Comparison of ENCODE assay signal across 7 mouse cellular contexts in genomic region chr5:18360956-18361355, GRCm38 (mm10). TPM values are rescaled to one million over a fixed set of nuclear protein-coding genes. Genes with fewer than 3 reads are reported as not detected.
DNase-seq lines count a peak whose midpoint lies in the region; ATAC-seq and TF ChIP-seq lines count a peak whose summit lies in the region.

No protein-coding gene starts in this region.

- no peaks in the 10 kb centered on the region for H3K36me3 ChIP-seq in lung, embryonic 16.5 days (ENCODE audit: control insufficient read depth, insufficient read depth, low read length)
- H3K36me3 ChIP-seq in forebrain, embryonic 12.5 days (replicated peaks): no peaks in the 10 kb centered on the region
- H3K36me3 ChIP-seq in limb, embryonic 14.5 days (ENCODE audit: control insufficient read depth, insufficient read depth, low read length): no peaks in the 10 kb centered on the region
- no peaks in the 10 kb centered on the region for H3K36me3 ChIP-seq in stomach, postnatal 0 days (ENCODE audit: control insufficient read depth, insufficient read depth, low read length)

- peak overlapping the region; percentile 89 for H3K9ac ChIP-seq in lung, embryonic 16.5 days (ENCODE audit: low read length)
- no peak overlapping the region for H3K9ac ChIP-seq in forebrain, embryonic 12.5 days
- H3K9ac ChIP-seq in limb, embryonic 14.5 days (ENCODE audit: low read depth, low read length, severe bottlenecking): peak overlapping the region; percentile 73; the same call in 1 of the 2 replicates
- H3K9ac ChIP-seq in stomach, postnatal 0 days (ENCODE audit: low read length): no peak overlapping the region; the same call in 1 of the 2 replicates

- H3K27ac ChIP-seq in lung, embryonic 16.5 days (ENCODE audit: low read length): no peak overlapping the region
- H3K27ac ChIP-seq in forebrain, embryonic 12.5 days: no peak overlapping the region
- peak overlapping the region; percentile 28; the same call in 1 of the 2 replicates for H3K27ac ChIP-seq in limb, embryonic 14.5 days (replicated peaks; ENCODE audit: low read depth, low read length)
- no peak overlapping the region for H3K27ac ChIP-seq in stomach, postnatal 0 days (replicated peaks)

- no peak for TF ChIP-seq POLR2A in limb, embryonic 14.5 days (IDR thresholded peaks at IDR 0.05; ENCODE audit: borderline replicate concordance, extremely low read depth, insufficient read depth, insufficient read length)

- H3K4me3 ChIP-seq in lung, embryonic 16.5 days (ENCODE audit: low read length): peak overlapping the region; percentile 89
- peak overlapping the region; percentile 78 for H3K4me3 ChIP-seq in forebrain, embryonic 12.5 days (replicated peaks)
- H3K4me3 ChIP-seq in limb, embryonic 14.5 days (replicated peaks; ENCODE audit: low read length): peak overlapping the region; percentile 84
- peak overlapping the region; percentile 87 for H3K4me3 ChIP-seq in stomach, postnatal 0 days (ENCODE audit: low read depth, low read length)

- H3K4me1 ChIP-seq in lung, embryonic 16.5 days (replicated peaks; ENCODE audit: control insufficient read depth, insufficient read depth, low read length): peaks cover 10% of the 10 kb centered on the region
- 0 out of 2 replicates have a peak, but pooled peaks cover 9% of the 10 kb centered on the region for H3K4me1 ChIP-seq in forebrain, embryonic 12.5 days
- peaks cover 8% of the 10 kb centered on the region for H3K4me1 ChIP-seq in limb, embryonic 14.5 days (ENCODE audit: control insufficient read depth, insufficient read depth, low read length)
- no peaks in the 10 kb centered on the region; the same call in 1 of the 2 replicates for H3K4me1 ChIP-seq in stomach, postnatal 0 days (replicated peaks; ENCODE audit: control insufficient read depth, insufficient read depth)

- no peaks in the 10 kb centered on the region; the same call in 1 of the 2 replicates for H3K9me3 ChIP-seq in lung, embryonic 16.5 days (ENCODE audit: control insufficient read depth, low read length)
- no peaks in the 10 kb centered on the region for H3K9me3 ChIP-seq in forebrain, embryonic 12.5 days
- no peaks in the 10 kb centered on the region for H3K9me3 ChIP-seq in limb, embryonic 14.5 days (ENCODE audit: control insufficient read depth, low read length)
- no peaks in the 10 kb centered on the region for H3K9me3 ChIP-seq in stomach, postnatal 0 days (ENCODE audit: control insufficient read depth, low read length)

- no peaks in the 10 kb centered on the region for H3K27me3 ChIP-seq in lung, embryonic 16.5 days (ENCODE audit: control insufficient read depth, insufficient read depth, low read depth, low read length)
- H3K27me3 ChIP-seq in forebrain, embryonic 12.5 days: peaks cover 7% of the 10 kb centered on the region; the same call in 1 of the 2 replicates
- no peaks in the 10 kb centered on the region for H3K27me3 ChIP-seq in limb, embryonic 14.5 days (ENCODE audit: control insufficient read depth, insufficient read depth, low read length)
- H3K27me3 ChIP-seq in stomach, postnatal 0 days (ENCODE audit: control insufficient read depth, insufficient read depth, low read length): no peaks in the 10 kb centered on the region

- WGBS in lung, embryonic 16.5 days: 31% methylated on average over 6 of the region's 6 CpGs
- 26% methylated on average over 6 of the region's 6 CpGs for WGBS in forebrain, embryonic 12.5 days
- WGBS in limb, embryonic 14.5 days: 23% methylated on average over 6 of the region's 6 CpGs
- WGBS in stomach, postnatal 0 days: 42% methylated on average over 6 of the region's 6 CpGs

- no peak for TF ChIP-seq EP300 in stomach, postnatal 0 days (optimal IDR thresholded peaks at IDR 0.05)

- no peak for ATAC-seq in lung, embryonic 16.5 days (ENCODE audit: low read depth)
- ATAC-seq in forebrain, embryonic 12.5 days (ENCODE audit: low FRiP score): no peak
- no peak for ATAC-seq in limb, embryonic 14.5 days (ENCODE audit: low FRiP score, low read depth)
- ATAC-seq in stomach, postnatal 0 days (ENCODE audit: low FRiP score, low TSS enrichment): no peak

- TF ChIP-seq CTCF in stomach, postnatal 0 days (IDR thresholded peaks at IDR 0.05; ENCODE audit: low read depth): no peak

- no peak for DNase-seq in lung, postnatal 14 days
- DNase-seq in limb, embryonic 14.5 days (ENCODE audit: low spot score): no peak
- DNase-seq in stomach, postnatal 0 days (ENCODE audit: low spot score): no peak
- no peak for DNase-seq in right cerebral cortex, postnatal 14 days
- DNase-seq in thymus, postnatal 0 days (ENCODE audit: low spot score): no peak

- H3K4me2 ChIP-seq in lung, embryonic 16.5 days (ENCODE audit: low read depth, low read length): peak overlapping the region; percentile 90
- H3K4me2 ChIP-seq in forebrain, embryonic 12.5 days: peak overlapping the region; percentile 87
- peak overlapping the region; percentile 89 for H3K4me2 ChIP-seq in limb, embryonic 14.5 days (replicated peaks; ENCODE audit: low read depth, low read length, severe bottlenecking)
- peak overlapping the region; percentile 96 for H3K4me2 ChIP-seq in stomach, postnatal 0 days (replicated peaks; ENCODE audit: low read depth)

RNA-seq across cellular contexts. Expression of gene Gnai1, which starts 0.8 kb away (rescaled TPM):
- polyA plus RNA-seq in lung, embryonic 16.5 days (2015; fragmentation: Nextera tagmentation; extraction: Ambion mirVana): 31.8 and 35.9 TPM in 2 replicates
- 21.3 and 21.6 TPM in 2 replicates for polyA plus RNA-seq in forebrain, embryonic 12.5 days (2016; fragmentation: Nextera tagmentation; extraction: Ambion mirVana)
- polyA plus RNA-seq in limb, embryonic 14.5 days (2012; rRNA removed): 14.6 and 14.7 TPM in 2 replicates
- polyA plus RNA-seq in limb, embryonic 14.5 days (2014; fragmentation: Nextera tagmentation; extraction: Ambion mirVana): 31.2 and 34.4 TPM in 2 replicates
- polyA plus RNA-seq in stomach, postnatal 0 days (2015; fragmentation: Nextera tagmentation; extraction: Ambion mirVana): 18.1 and 19.1 TPM in 2 replicates
- 3.2 and 3.7 TPM in 2 replicates for polyA plus RNA-seq in thymus, postnatal 0 days (2015; fragmentation: Nextera tagmentation; extraction: Ambion mirVana)

Comparison
In these comparisons a context has a peak if more than half of its experiments do, and no peak if none do; other contexts are left out.
1. H3K9ac ChIP-seq: peak in lung, embryonic 16.5 days (single experiment) and limb, embryonic 14.5 days (single experiment); none in forebrain, embryonic 12.5 days (single experiment) and stomach, postnatal 0 days (single experiment).
2. Peak in every context shown above with its lines, with median percentiles within 50 percentile points of each other: H3K4me2 ChIP-seq and H3K4me3 ChIP-seq.